Mouse (Mus musculus) CH12.LX (cell line): ENCODE measurements around the gene Pcdh7. TPM values are rescaled to one million over a fixed set of nuclear protein-coding genes. Genes with fewer than 3 reads are reported as not detected.

Source experiments
- DNase-seq: peaks from one replicate; pipeline ENCODE4 v3.0.0-alpha.2; 2013; ENCODE audit errors: extremely low read depth
- H3K27ac ChIP-seq: 2 replicates; pipeline ENCODE4 v1.5.1; 2012; ENCODE audit warnings: low read depth, mild to moderate bottlenecking, control low read depth, moderate library complexity; ENCODE audit not compliant: insufficient read depth
- H3K27me3 ChIP-seq: replicated peaks from 2 replicates; pipeline ENCODE3; 2012; ENCODE audit warnings: inconsistent platforms
- H3K36me3 ChIP-seq, 2 experiments: replicated peaks in 1 of 2; 2 replicates each; pipeline versions ENCODE3 to v1.6.1; 2012; ENCODE audit warnings: inconsistent platforms in 1 of 2, low read length in 1 of 2, mild to moderate bottlenecking in 1 of 2, mixed read lengths in 1 of 2, moderate library complexity in 1 of 2; ENCODE audit not compliant: control insufficient read depth in 1 of 2, insufficient read depth in 1 of 2
- H3K4me1 ChIP-seq, 2 experiments: 2 replicates each; pipeline ENCODE4 v1.6.1; 2012; ENCODE audit warnings: inconsistent platforms in 1 of 2, moderate library complexity in 1 of 2; ENCODE audit not compliant: insufficient read depth in 2 of 2, control insufficient read depth in 1 of 2
- H3K4me2 ChIP-seq: 2 replicates; pipeline ENCODE4 v1.6.1; 2012; ENCODE audit warnings: low read depth, mild to moderate bottlenecking, control low read depth; ENCODE audit not compliant: poor library complexity, insufficient read depth, severe bottlenecking
- H3K4me3 ChIP-seq, 3 experiments: fragments of 150-350 bp in 1 of 3; sonication (generic) in 1 of 3; replicated peaks in 1 of 3; 2 replicates each; pipeline versions ENCODE3 to v1.5.1; 2011 to 2012; ENCODE audit warnings: low read depth in 2 of 3, low read length in 2 of 3, mild to moderate bottlenecking in 2 of 3, moderate library complexity in 2 of 3, control low read depth in 1 of 3, improper control_type of control experiment in 1 of 3, inconsistent platforms in 1 of 3, mixed read lengths in 1 of 3; ENCODE audit not compliant: poor library complexity in 1 of 3
- H3K79me2 ChIP-seq: replicated peaks from 2 replicates; pipeline ENCODE4 v1.6.1; 2012; ENCODE audit warnings: mild to moderate bottlenecking, moderate library complexity; ENCODE audit not compliant: control insufficient read depth, poor library complexity, insufficient read depth, severe bottlenecking; ENCODE audit errors: extremely low read depth
- H3K9ac ChIP-seq: 2 replicates; pipeline ENCODE4 v1.6.1; 2012; ENCODE audit warnings: low read depth, mild to moderate bottlenecking, control low read depth, moderate library complexity; ENCODE audit not compliant: insufficient read depth
- H3K9me3 ChIP-seq: replicated peaks from 2 replicates; pipeline ENCODE3; 2012; ENCODE audit warnings: low read length, inconsistent platforms, mixed read lengths
- E2F4 ChIP-seq: IDR thresholded peaks from 2 replicates; pipeline ENCODE4 v1.6.1; 2011; ENCODE audit warnings: low read depth, low read length, improper control_type of control experiment; ENCODE audit not compliant: insufficient replicate concordance
- EP300 ChIP-seq: IDR thresholded peaks from 2 replicates; pipeline ENCODE4 v1.6.1; 2011; ENCODE audit warnings: low read length, improper control_type of control experiment
- ETS1 ChIP-seq: conservative IDR thresholded peaks from 2 replicates; pipeline ENCODE4 v1.6.1; 2012; ENCODE audit warnings: low read depth, mild to moderate bottlenecking, inconsistent platforms, low read length, improper control_type of control experiment, moderate library complexity
- HCFC1 ChIP-seq: IDR thresholded peaks from 2 replicates; pipeline ENCODE4 v1.6.1; 2012; ENCODE audit warnings: low read depth, mild to moderate bottlenecking, inconsistent platforms, low read length, improper control_type of control experiment
- JUND ChIP-seq: conservative IDR thresholded peaks from 2 replicates; pipeline ENCODE4 v1.6.1; 2011; ENCODE audit warnings: low read depth, low read length, improper control_type of control experiment
- MAFK ChIP-seq: IDR thresholded peaks from 2 replicates; pipeline ENCODE4 v1.6.1; 2011; ENCODE audit warnings: low read length, improper control_type of control experiment; ENCODE audit not compliant: insufficient replicate concordance
- MAX ChIP-seq: IDR thresholded peaks from 2 replicates; pipeline ENCODE4 v1.6.1; 2011; ENCODE audit warnings: low read length, improper control_type of control experiment
- MAZ ChIP-seq: IDR thresholded peaks from 2 replicates; pipeline ENCODE4 v1.6.1; 2012; ENCODE audit warnings: low read depth, mild to moderate bottlenecking, inconsistent platforms, low read length, improper control_type of control experiment, moderate library complexity
- MEF2A ChIP-seq: IDR thresholded peaks from 2 replicates; pipeline ENCODE4 v1.6.1; 2014; ENCODE audit warnings: low read depth, mild to moderate bottlenecking, inconsistent platforms, low read length, improper control_type of control experiment, borderline replicate concordance
- MXI1 ChIP-seq: IDR thresholded peaks from 2 replicates; pipeline ENCODE4 v1.6.1; 2011; ENCODE audit warnings: mild to moderate bottlenecking, low read depth, low read length, improper control_type of control experiment
- MYC ChIP-seq: IDR thresholded peaks from 2 replicates; pipeline ENCODE4 v1.6.1; 2011; ENCODE audit warnings: low read depth, mild to moderate bottlenecking, improper control_type of control experiment, low read length
- NELFE ChIP-seq: IDR thresholded peaks from 2 replicates; pipeline ENCODE4 v1.6.1; 2011; ENCODE audit warnings: low read depth, low read length, improper control_type of control experiment
- PAX5 ChIP-seq: IDR thresholded peaks from 2 replicates; pipeline ENCODE4 v1.6.1; 2012; ENCODE audit warnings: low read length, inconsistent platforms, mixed read lengths
- POLR2A ChIP-seq: IDR thresholded peaks from 2 replicates; pipeline ENCODE4 v1.6.1; 2011; ENCODE audit warnings: low read depth, mild to moderate bottlenecking, improper control_type of control experiment, low read length
- POLR2AphosphoS2 ChIP-seq: IDR thresholded peaks from 2 replicates; pipeline ENCODE4 v1.6.1; 2011; ENCODE audit warnings: low read depth, low read length, improper control_type of control experiment
- RAD21 ChIP-seq: IDR thresholded peaks from 2 replicates; pipeline ENCODE4 v1.6.1; 2011; ENCODE audit warnings: low read depth, mild to moderate bottlenecking, low read length, improper control_type of control experiment, moderate library complexity
- RCOR1 ChIP-seq: conservative IDR thresholded peaks from 2 replicates; pipeline ENCODE4 v1.6.1; 2012; ENCODE audit warnings: low read depth, mild to moderate bottlenecking, inconsistent platforms, low read length, improper control_type of control experiment
- SIN3A ChIP-seq: IDR thresholded peaks from 2 replicates; pipeline ENCODE4 v1.6.1; 2012; ENCODE audit warnings: low read length, improper control_type of control experiment, inconsistent platforms
- SMC3 ChIP-seq: IDR thresholded peaks from 2 replicates; pipeline ENCODE4 v1.6.1; 2011; ENCODE audit warnings: low read depth, low read length, improper control_type of control experiment
- TBP ChIP-seq: conservative IDR thresholded peaks from 2 replicates; pipeline ENCODE4 v1.6.1; 2011; ENCODE audit warnings: low read depth, low read length, improper control_type of control experiment
- USF1 ChIP-seq: IDR thresholded peaks from 2 replicates; pipeline ENCODE4 v1.6.1; 2014; ENCODE audit warnings: low read depth, mild to moderate bottlenecking, inconsistent platforms, low read length, improper control_type of control experiment
- USF2 ChIP-seq: conservative IDR thresholded peaks from 2 replicates; pipeline ENCODE4 v1.6.1; 2011; ENCODE audit warnings: low read depth, low read length, improper control_type of control experiment
- ZKSCAN1 ChIP-seq: IDR thresholded peaks from 2 replicates; pipeline ENCODE4 v1.6.1; 2012; ENCODE audit warnings: low read depth, inconsistent platforms, low read length, improper control_type of control experiment, borderline replicate concordance
- ZMIZ1 ChIP-seq: IDR thresholded peaks from 2 replicates; pipeline ENCODE4 v1.6.1; 2012; ENCODE audit warnings: low read depth, mild to moderate bottlenecking, inconsistent platforms, low read length, improper control_type of control experiment
- ZNF384 ChIP-seq: IDR thresholded peaks from 2 replicates; pipeline ENCODE4 v1.6.1; 2012; ENCODE audit warnings: low read depth, low read length, improper control_type of control experiment, inconsistent platforms
- dilution Hi-C: fragments of 300-500 bp; cut with MboI; formaldehyde crosslinking; loops from 2 replicates; pipeline ENCODE4 v1.14.3; 2020; ENCODE audit warnings: low sequenced_read_pairs; ENCODE audit not compliant: extremely low pct_unique_long_range_greater_than_20kb, extremely low pct_ligation_motif_present
- in situ Hi-C: fragments of 300-500 bp; cut with MboI; formaldehyde crosslinking; loops from 3 replicates; pipeline ENCODE4 v1.14.3; 2019; ENCODE audit warnings: low sequenced_read_pairs, low pct_ligation_motif_present, low pct_unique_long_range_greater_than_20kb, mixed read lengths
- polyA plus RNA-seq: library from polyadenylated mRNA; unstranded; fragments of >175 nt; gene quantifications from 2 replicates; pipeline ENCODE4 v1.2.1, GENCODE M21; 2012; ENCODE audit warnings: low read depth; ENCODE audit not compliant: insufficient read length
- total RNA-seq, 2 experiments: library from RNA; depleted of rRNA; stranded (reverse); fragments of 300-350 nt in 1 of 2; fragments of >200 nt in 1 of 2; gene quantifications; 2 replicates each; pipeline ENCODE4 v1.2.3; 2012 to 2014

Pcdh7 gene
- total and polyA plus RNA-seq, 3 experiments = not detected

DNA sequence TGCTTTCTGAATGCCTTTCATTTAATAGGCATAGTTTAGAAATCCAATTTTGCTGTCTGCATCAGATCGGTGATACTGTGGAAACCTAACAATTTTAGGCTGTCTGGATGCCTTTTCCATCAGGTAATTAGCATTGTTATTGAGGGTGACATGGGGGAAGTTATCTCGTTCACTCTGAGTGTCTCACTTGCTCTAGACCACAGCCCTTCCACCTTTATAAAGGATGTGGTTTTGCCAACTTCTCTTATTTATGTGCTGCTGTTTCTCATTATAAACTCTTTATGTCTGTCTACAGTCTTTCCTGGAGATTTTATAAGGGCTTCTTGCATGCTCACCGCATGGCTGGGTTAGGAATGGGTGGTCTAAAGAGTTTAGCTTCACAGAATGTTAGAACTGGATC, 139.5 kb downstream of the Pcdh7 start:
- dilution Hi-C loops = no loop called here
- DNase-seq = no peak
- Histone ChIP-seq H3K79me2 (no peaks in the 10 kb centered on the region), H3K4me1 (no peaks in the 10 kb centered on the region), H3K9me3 (peaks cover 4% of the 10 kb centered on the region)
- no peak for TF ChIP-seq JUND
- no peak for TF ChIP-seq RCOR1
- no peak for TF ChIP-seq MXI1
- no peak for TF ChIP-seq E2F4
- no peak for TF ChIP-seq NELFE
- TF ChIP-seq USF2 = no peak
- TF ChIP-seq MYC = no peak
- no peak for TF ChIP-seq HCFC1
- no peak for TF ChIP-seq MAX
- no peak for TF ChIP-seq SIN3A
- no peak for TF ChIP-seq TBP
- no peak for TF ChIP-seq ZKSCAN1
- TF ChIP-seq USF1 = no peak
- TF ChIP-seq ZNF384 = no peak
- no peak for TF ChIP-seq POLR2A
- TF ChIP-seq ETS1 = no peak
- no peak for TF ChIP-seq POLR2AphosphoS2
- no peak for TF ChIP-seq MEF2A
- no peak for TF ChIP-seq ZMIZ1
- TF ChIP-seq PAX5 = no peak
- TF ChIP-seq, all 38 proteins: peak for 0
- Histone ChIP-seq H3K4me2 (no peak overlapping the region), H3K9ac (no peak overlapping the region), H3K27me3 (no peaks in the 10 kb centered on the region), H3K36me3 (no peaks in the 10 kb centered on the region), H3K27ac (no peak overlapping the region), H3K4me3 (no peak overlapping the region)
- in situ Hi-C loops = no loop called here

DNA sequence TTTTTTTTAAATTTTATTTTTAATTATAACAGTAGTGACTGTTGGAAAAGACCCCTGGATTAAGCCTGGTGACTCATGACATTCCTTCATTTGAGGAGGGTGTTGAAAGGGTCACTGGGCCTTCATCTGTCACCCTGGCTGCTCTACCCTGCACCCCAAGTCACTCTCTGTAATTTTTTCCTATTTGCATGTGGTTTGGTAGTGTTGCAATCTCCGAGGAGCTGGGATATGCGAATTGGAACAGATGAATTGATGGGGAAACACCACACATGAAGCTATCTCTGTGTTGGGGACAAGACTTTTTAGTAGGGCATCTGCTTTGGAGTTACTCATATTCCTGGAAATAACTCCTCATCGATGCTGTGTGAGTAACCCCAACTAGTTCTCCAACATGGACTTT, 146.5 kb downstream of the Pcdh7 start:
- H3K27ac ChIP-seq = no peak overlapping the region
- dilution Hi-C loops = no loop called here

More for the DNA sequence above, 146.5 kb downstream of the Pcdh7 start:
- no peaks in the 10 kb centered on the region for H3K36me3 ChIP-seq
- no peak overlapping the region for H3K9ac ChIP-seq
- no peaks in the 10 kb centered on the region for H3K9me3 ChIP-seq
- H3K4me1 ChIP-seq = no peaks in the 10 kb centered on the region
- TF ChIP-seq SMC3 (no peak), EP300 (no peak), USF1 (no peak), MAZ (no peak), NELFE (no peak), RCOR1 (no peak), MAFK (no peak), MXI1 (no peak), MEF2A (no peak), RAD21 (no peak)
- in situ Hi-C loops = no loop called here
- no peaks in the 10 kb centered on the region for H3K79me2 ChIP-seq
- no peak overlapping the region for H3K4me3 ChIP-seq
- H3K27me3 ChIP-seq = no peaks in the 10 kb centered on the region
- DNase-seq = no peak
- no peak overlapping the region for H3K4me2 ChIP-seq
